Mouse (Mus musculus): ENCODE data around the gene Pdzd7. TPM values are rescaled to one million over a fixed set of nuclear protein-coding genes. Genes with fewer than 3 reads are reported as not detected.
A peak's percentile ranks its signal among the peaks of the same experiment; 100 is the strongest.

Gene Pdzd7
- polyA plus RNA-seq, 1 experiment from 2014 or later: 0.62 TPM

DNA sequence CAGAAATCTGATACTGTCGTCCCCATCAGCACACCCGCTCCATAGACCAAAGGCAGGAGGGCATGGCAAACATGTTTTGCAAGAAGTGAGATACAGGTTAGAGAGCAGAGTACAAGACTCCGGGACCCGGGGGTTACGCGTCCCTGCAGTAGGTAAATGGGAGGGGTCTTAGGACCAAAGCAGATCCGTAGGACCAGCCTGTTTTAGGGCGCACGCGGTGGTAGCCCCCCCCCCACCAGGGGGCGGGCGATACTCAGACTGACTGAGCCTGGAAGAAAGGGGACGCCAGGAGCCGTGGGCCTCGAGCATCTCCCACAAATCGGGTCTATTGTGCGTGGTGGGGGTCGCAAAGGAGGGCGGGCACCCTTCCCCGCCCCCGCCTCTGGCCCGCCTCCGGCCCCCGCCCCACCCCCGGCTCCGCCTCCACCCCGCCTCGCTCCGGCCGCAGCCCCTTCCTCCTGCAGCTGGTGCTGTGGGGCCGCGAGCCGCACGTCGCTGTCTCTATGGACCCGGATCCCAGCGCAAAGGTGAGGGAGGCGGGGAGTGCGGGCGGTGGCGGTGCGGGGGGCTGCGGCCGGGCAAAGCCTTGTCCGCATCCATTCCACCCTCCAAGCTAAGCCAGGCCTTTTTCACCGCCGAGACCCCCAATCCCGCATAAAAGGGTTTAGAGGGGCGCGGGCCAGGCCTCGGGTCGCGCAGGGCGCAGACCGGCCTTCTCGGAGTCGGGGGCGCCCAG lies 56.5 kb downstream of the Pdzd7 start, which contains the start of gene Sema4g:
Gene Sema4g (plus strand): TSS at position 271 of the 736 bp plus-strand sequence.
- peak within 1 kb of the TSS; percentile 73 for H3K9ac ChIP-seq (ENCODE audit: low read depth, low read length)
- peak; percentile 87 for ATAC-seq (ENCODE audit: low FRiP score)
- peak; percentile 82 for DNase-seq (ENCODE audit: low spot score)
- H3K27ac ChIP-seq (ENCODE audit: low read depth, low read length): peak within 1 kb of the TSS; percentile 37; the same call in 1 of the 2 replicates
- 1% methylated on average over 41 of the region's 58 CpGs for WGBS
- H3K4me1 ChIP-seq (replicated peaks; ENCODE audit: control insufficient read depth, insufficient read depth, low read length): peaks cover 5% of the 10 kb centered on the region; the same call in 1 of the 2 replicates
- no peaks in the 10 kb centered on the region for H3K9me3 ChIP-seq (ENCODE audit: control insufficient read depth, low read length)
- H3K4me2 ChIP-seq (replicated peaks; ENCODE audit: low read depth, low read length): peak within 1 kb of the TSS; percentile 90
- H3K27me3 ChIP-seq (ENCODE audit: control insufficient read depth, insufficient read depth, low read length): no peaks in the 10 kb centered on the region
- no peaks in the 10 kb centered on the region for H3K36me3 ChIP-seq (ENCODE audit: control insufficient read depth, insufficient read depth, low read length)
- H3K4me3 ChIP-seq (ENCODE audit: low read depth, low read length): peak within 1 kb of the TSS; percentile 57

DNA sequence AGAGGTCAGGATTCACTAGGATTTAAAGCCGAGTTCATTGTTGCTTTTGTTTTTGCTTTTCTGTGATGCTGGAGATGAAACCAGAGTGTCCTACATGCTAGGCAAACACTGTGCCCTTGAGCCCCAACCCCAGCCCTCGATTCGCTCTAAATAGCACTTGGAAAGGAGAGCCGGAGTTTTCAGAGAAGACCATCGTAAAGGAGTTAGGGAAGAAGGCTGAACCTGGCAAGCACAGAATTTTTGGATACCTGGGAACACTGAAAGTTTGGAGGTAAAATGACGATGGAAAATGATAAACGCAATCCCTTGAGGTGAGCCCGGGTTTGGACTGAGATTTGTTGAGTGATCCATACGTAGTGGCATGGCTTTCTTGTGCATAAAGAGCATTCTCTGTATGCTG lies 57.2 kb downstream of the Pdzd7 start:
- H3K9me3 ChIP-seq (ENCODE audit: control insufficient read depth, low read length): no peaks in the 10 kb centered on the region
- no peaks in the 10 kb centered on the region for H3K27me3 ChIP-seq (ENCODE audit: control insufficient read depth, insufficient read depth, low read length)
- H3K4me2 ChIP-seq (replicated peaks; ENCODE audit: low read depth, low read length): peak overlapping the region; percentile 90
- H3K4me3 ChIP-seq (ENCODE audit: low read depth, low read length): peak overlapping the region; percentile 57
- ATAC-seq (ENCODE audit: low FRiP score): no peak
- H3K27ac ChIP-seq (ENCODE audit: low read depth, low read length): 0 out of 2 replicates have a peak overlapping the region, but pooled peaks have one; percentile 30
- DNase-seq (ENCODE audit: low spot score): no peak
- no peaks in the 10 kb centered on the region for H3K36me3 ChIP-seq (ENCODE audit: control insufficient read depth, insufficient read depth, low read length)
- WGBS: 33% methylated on average over 9 of the region's 9 CpGs
- peak overlapping the region; percentile 73 for H3K9ac ChIP-seq (ENCODE audit: low read depth, low read length)
- peaks cover 5% of the 10 kb centered on the region; the same call in 1 of the 2 replicates for H3K4me1 ChIP-seq (replicated peaks; ENCODE audit: control insufficient read depth, insufficient read depth, low read length)

DNA sequence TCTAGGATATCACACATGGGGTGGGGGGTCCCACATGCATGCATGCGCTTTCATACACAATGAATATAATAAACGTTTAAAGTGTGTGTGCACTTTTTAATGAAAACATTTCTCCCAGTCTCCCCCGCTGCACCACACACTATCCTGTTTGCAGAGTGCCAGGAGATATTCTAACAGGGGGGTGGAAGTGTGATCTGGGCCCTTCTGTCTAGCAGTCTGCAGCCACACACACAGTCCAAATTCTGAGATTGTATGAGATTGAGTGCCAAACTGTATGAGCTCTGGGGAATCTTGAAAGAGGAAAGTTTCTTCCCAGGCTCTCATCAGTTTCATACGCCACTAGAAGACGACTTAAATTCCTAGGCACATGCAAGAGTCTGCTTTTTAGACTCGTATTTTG lies 57.7 kb downstream of the Pdzd7 start:
- no peak overlapping the region for H3K27ac ChIP-seq (ENCODE audit: low read depth, low read length)
- H3K9ac ChIP-seq (ENCODE audit: low read depth, low read length): no peak overlapping the region; the same call in 1 of the 2 replicates
- no peaks in the 10 kb centered on the region for H3K36me3 ChIP-seq (ENCODE audit: control insufficient read depth, insufficient read depth, low read length)
- H3K4me3 ChIP-seq (ENCODE audit: low read depth, low read length): no peak overlapping the region
- WGBS: 67% methylated on average over 6 of the region's 6 CpGs
- DNase-seq (ENCODE audit: low spot score) (no peak), ATAC-seq (ENCODE audit: low FRiP score) (no peak)
- no peaks in the 10 kb centered on the region for H3K9me3 ChIP-seq (ENCODE audit: control insufficient read depth, low read length)
- no peaks in the 10 kb centered on the region for H3K27me3 ChIP-seq (ENCODE audit: control insufficient read depth, insufficient read depth, low read length)
- H3K4me1 ChIP-seq (replicated peaks; ENCODE audit: control insufficient read depth, insufficient read depth, low read length): peaks cover 5% of the 10 kb centered on the region; the same call in 1 of the 2 replicates
- no peak overlapping the region for H3K4me2 ChIP-seq (replicated peaks; ENCODE audit: low read depth, low read length)

DNA sequence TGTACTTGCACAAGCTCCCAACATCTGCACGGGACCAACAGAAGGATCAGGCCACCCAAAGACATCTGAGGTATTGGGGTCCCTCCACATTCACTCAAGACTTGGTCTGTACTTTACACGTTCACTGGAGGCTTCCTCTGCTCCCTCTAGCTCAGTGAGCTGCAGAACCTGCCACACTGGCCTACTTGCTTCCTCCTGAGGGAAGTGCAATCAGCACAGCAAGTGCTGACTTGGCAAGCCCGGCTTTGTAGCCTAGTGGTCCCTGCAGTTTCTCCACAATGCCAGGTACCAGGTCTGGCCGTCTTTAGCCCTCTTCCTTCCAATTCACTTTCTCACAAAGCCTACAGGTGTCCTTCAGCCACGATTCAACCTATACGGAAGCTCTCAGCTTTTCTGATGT lies 58.5 kb downstream of the Pdzd7 start:
- no peak overlapping the region for H3K4me2 ChIP-seq (replicated peaks; ENCODE audit: low read depth, low read length)
- H3K36me3 ChIP-seq (ENCODE audit: control insufficient read depth, insufficient read depth, low read length): no peaks in the 10 kb centered on the region
- no peak overlapping the region for H3K4me3 ChIP-seq (ENCODE audit: low read depth, low read length)
- H3K4me1 ChIP-seq (replicated peaks; ENCODE audit: control insufficient read depth, insufficient read depth, low read length): peaks cover 5% of the 10 kb centered on the region; the same call in 1 of the 2 replicates
- H3K9me3 ChIP-seq (ENCODE audit: control insufficient read depth, low read length): no peaks in the 10 kb centered on the region
- DNase-seq (ENCODE audit: low spot score) (no peak), ATAC-seq (ENCODE audit: low FRiP score) (no peak)
- H3K9ac ChIP-seq (ENCODE audit: low read depth, low read length): no peak overlapping the region
- H3K27ac ChIP-seq (ENCODE audit: low read depth, low read length): no peak overlapping the region
- 76% methylated on average over 6 of the region's 6 CpGs for WGBS
- no peaks in the 10 kb centered on the region for H3K27me3 ChIP-seq (ENCODE audit: control insufficient read depth, insufficient read depth, low read length)

DNA sequence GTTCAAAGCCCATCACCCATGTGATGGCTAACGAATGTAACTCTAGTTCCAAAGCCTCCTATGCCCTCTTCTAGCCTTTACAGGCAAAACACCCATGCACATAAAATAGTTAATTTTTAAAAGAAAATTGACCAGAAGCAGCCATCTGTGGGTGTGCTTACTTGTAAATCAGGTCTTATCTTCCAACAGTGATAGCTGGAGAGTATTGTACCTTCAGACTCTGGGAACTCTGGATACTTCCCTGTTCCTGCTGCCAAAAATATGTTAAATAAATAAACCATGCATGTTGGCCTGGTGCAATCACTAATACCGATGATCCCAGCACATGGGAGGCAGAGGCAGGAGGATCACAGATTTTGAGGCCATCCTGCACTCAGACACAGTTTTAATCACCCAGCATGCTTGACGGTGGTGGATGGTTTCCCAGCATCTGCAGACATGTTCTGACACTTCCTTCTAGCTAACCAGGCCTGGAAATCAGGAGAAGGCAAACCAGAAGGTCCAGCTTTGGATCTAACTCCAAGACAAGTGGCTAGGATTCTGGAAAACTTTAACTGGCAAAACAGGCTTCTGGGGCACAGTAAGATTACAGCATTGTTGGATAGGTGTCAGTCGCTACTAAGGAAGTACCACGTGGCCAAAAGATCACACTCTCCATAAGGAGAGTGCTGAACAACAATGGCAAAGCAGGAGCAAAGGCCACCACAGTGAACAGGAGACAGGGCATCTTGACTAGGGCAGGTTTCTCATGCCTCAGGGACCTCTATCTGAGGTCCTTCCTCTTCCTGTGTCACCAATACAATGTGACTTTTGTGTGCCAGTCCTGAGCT lies 60.1 kb downstream of the Pdzd7 start:
- Histone ChIP-seq H3K4me2 (replicated peaks; ENCODE audit: low read depth, low read length) (no peak overlapping the region), H3K27ac (ENCODE audit: low read depth, low read length) (no peak overlapping the region), H3K4me3 (ENCODE audit: low read depth, low read length) (no peak overlapping the region), H3K27me3 (ENCODE audit: control insufficient read depth, insufficient read depth, low read length) (no peaks in the 10 kb centered on the region), H3K4me1 (replicated peaks; ENCODE audit: control insufficient read depth, insufficient read depth, low read length) (peaks cover 5% of the 10 kb centered on the region; the same call in 1 of the 2 replicates), H3K9ac (ENCODE audit: low read depth, low read length) (no peak overlapping the region), H3K9me3 (ENCODE audit: control insufficient read depth, low read length) (no peaks in the 10 kb centered on the region), H3K36me3 (ENCODE audit: control insufficient read depth, insufficient read depth, low read length) (no peaks in the 10 kb centered on the region)
- no peak for ATAC-seq (ENCODE audit: low FRiP score)
- 69% methylated on average over 5 of the region's 5 CpGs for WGBS
- DNase-seq (ENCODE audit: low spot score): no peak

DNA sequence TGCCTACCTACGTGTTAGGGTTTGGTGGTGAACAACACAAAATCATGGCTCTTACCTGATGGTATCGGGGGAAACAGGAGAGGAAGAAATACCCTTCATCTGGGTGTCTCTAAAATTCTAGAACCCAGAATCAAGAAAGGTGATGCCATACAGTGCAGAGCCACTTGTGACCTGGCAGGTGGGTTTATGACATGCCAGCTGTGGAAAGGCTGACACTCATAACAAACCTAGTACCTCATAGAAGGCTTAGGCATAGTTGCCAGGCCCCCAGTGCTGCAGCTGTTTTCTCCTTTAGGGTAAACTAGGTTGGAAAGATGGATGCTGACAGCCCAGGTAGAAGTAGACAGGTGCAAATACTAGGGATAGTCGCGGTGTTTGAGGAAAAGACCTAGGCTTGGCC lies 61.1 kb downstream of the Pdzd7 start:
- Histone ChIP-seq H3K36me3 (ENCODE audit: control insufficient read depth, insufficient read depth, low read length) (no peaks in the 10 kb centered on the region), H3K9ac (ENCODE audit: low read depth, low read length) (no peak overlapping the region), H3K9me3 (ENCODE audit: control insufficient read depth, low read length) (no peaks in the 10 kb centered on the region), H3K4me3 (ENCODE audit: low read depth, low read length) (no peak overlapping the region), H3K27me3 (ENCODE audit: control insufficient read depth, insufficient read depth, low read length) (no peaks in the 10 kb centered on the region), H3K27ac (ENCODE audit: low read depth, low read length) (no peak overlapping the region), H3K4me1 (replicated peaks; ENCODE audit: control insufficient read depth, insufficient read depth, low read length) (0 out of 2 replicates have a peak, but pooled peaks cover 2% of the 10 kb centered on the region), H3K4me2 (replicated peaks; ENCODE audit: low read depth, low read length) (no peak overlapping the region)
- DNase-seq (ENCODE audit: low spot score) (no peak), ATAC-seq (ENCODE audit: low FRiP score) (no peak)
- 96% methylated on average over 4 of the region's 4 CpGs for WGBS

DNA sequence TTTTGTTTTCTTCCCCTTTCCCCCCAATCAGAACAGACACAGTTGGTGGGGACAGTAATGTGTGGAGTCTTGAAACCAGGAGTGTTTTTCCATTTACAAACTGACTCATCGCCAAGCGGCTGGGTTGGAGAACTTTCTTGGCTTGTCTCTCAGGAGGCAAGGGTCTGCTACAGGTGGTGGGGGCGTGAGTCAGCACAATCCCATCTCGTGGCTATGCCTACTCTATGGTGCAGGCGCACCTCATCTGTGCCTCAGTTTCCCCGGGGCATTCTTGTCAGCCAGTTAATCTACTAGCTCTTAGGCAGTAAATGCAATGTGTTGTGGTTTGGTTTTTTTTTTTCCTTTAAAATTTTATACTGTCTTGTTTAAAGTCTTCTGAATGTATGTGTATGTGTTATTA lies 62.2 kb downstream of the Pdzd7 start:
- 94% methylated on average over 6 of the region's 6 CpGs for WGBS
- Histone ChIP-seq H3K4me1 (replicated peaks; ENCODE audit: control insufficient read depth, insufficient read depth, low read length) (no peaks in the 10 kb centered on the region), H3K27ac (ENCODE audit: low read depth, low read length) (no peak overlapping the region), H3K9me3 (ENCODE audit: control insufficient read depth, low read length) (no peaks in the 10 kb centered on the region), H3K9ac (ENCODE audit: low read depth, low read length) (no peak overlapping the region), H3K36me3 (ENCODE audit: control insufficient read depth, insufficient read depth, low read length) (no peaks in the 10 kb centered on the region), H3K4me3 (ENCODE audit: low read depth, low read length) (no peak overlapping the region), H3K4me2 (replicated peaks; ENCODE audit: low read depth, low read length) (no peak overlapping the region), H3K27me3 (ENCODE audit: control insufficient read depth, insufficient read depth, low read length) (no peaks in the 10 kb centered on the region)
- ATAC-seq (ENCODE audit: low FRiP score) (no peak), DNase-seq (ENCODE audit: low spot score) (no peak)

DNA sequence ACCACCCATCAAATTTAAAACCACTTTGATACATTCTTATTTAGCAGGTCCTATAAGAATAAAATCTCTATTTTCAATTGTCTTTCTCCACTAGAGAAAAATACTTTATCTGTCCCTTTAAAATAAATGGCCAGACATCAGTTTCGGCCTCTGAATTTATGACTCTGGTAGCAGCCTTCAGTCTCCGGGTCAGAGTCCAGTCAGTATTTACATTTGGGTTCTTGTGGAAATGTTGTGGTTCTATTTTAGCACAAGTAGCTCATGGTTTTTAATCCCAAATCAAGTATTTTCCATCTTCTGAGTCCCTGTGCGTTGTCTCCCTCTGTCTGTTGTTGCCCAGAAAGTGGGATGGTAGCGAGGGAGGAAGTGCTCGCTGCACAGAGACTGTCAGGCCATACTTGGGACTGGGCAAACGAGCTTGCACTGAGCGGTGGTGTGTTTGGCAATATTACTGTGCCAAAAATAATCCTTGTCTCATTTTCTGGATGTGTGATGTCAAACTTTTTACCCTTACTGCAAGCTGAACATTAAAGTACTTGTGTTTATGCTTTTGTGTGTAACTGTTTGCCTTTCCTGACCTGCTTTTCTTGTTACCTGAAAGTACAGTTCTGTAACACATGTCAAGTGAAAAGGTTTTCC lies 62.9 kb downstream of the Pdzd7 start:
- Histone ChIP-seq H3K9ac (ENCODE audit: low read depth, low read length) (no peak overlapping the region), H3K4me1 (replicated peaks; ENCODE audit: control insufficient read depth, insufficient read depth, low read length) (no peaks in the 10 kb centered on the region), H3K36me3 (ENCODE audit: control insufficient read depth, insufficient read depth, low read length) (no peaks in the 10 kb centered on the region), H3K9me3 (ENCODE audit: control insufficient read depth, low read length) (no peaks in the 10 kb centered on the region), H3K27me3 (ENCODE audit: control insufficient read depth, insufficient read depth, low read length) (no peaks in the 10 kb centered on the region), H3K4me3 (ENCODE audit: low read depth, low read length) (no peak overlapping the region), H3K27ac (ENCODE audit: low read depth, low read length) (no peak overlapping the region), H3K4me2 (replicated peaks; ENCODE audit: low read depth, low read length) (no peak overlapping the region)
- 87% methylated on average over 7 of the region's 7 CpGs for WGBS
- no peak for DNase-seq (ENCODE audit: low spot score)
- no peak for ATAC-seq (ENCODE audit: low FRiP score)

Data from hindbrain, embryonic 11.5 days (tissue).